Comparison of ENCODE assay signal across 8 mouse cellular contexts in genomic region chr13:97197932-97198562, GRCm38 (mm10). TPM values are rescaled to one million over a fixed set of nuclear protein-coding genes. Genes with fewer than 3 reads are reported as not detected.
A peak's percentile ranks its signal among the peaks of the same experiment; 100 is the strongest.
DNase-seq lines count a peak whose midpoint lies in the region; ATAC-seq lines count a peak whose summit lies in the region.

TSS of gene Hexb (minus strand) at chr13:97198357.

- no peaks in the 10 kb centered on the region for H3K4me1 ChIP-seq in hindbrain, embryonic 14.5 days (replicated peaks; ENCODE audit: control insufficient read depth, insufficient read depth, low read length)

- no peaks in the 10 kb centered on the region for H3K36me3 ChIP-seq in hindbrain, embryonic 14.5 days (replicated peaks; ENCODE audit: control insufficient read depth, insufficient read depth)

- H3K9ac ChIP-seq in hindbrain, embryonic 14.5 days = peak within 1 kb of the TSS; percentile 70

- H3K9me3 ChIP-seq in hindbrain, embryonic 14.5 days (ENCODE audit: control insufficient read depth, low read length) = no peaks in the 10 kb centered on the region

- H3K27ac ChIP-seq in hindbrain, embryonic 14.5 days = 0 out of 2 replicates have a peak within 1 kb of the TSS, but pooled peaks have one; percentile 35

- H3K4me2 ChIP-seq in hindbrain, embryonic 14.5 days (replicated peaks) = peak within 1 kb of the TSS; percentile 91

- ATAC-seq in hindbrain, embryonic 14.5 days (ENCODE audit: low FRiP score) = peak; percentile 87

- peak within 1 kb of the TSS; percentile 59 for H3K4me3 ChIP-seq in hindbrain, embryonic 14.5 days (replicated peaks; ENCODE audit: low read length)

- DNase-seq in WW6 (ENCODE audit: low read depth, low spot score) = peak; percentile 76
- DNase-seq in cerebellum, postnatal 36 days = peak; percentile 79 to 84
- DNase-seq in frontal cortex, postnatal 36 days (ENCODE audit: low spot score in 2 of 2) = peak; percentile 86 to 88
- peak; percentile 75 for DNase-seq in hindbrain, embryonic 14.5 days (ENCODE audit: low spot score)
- peak; percentile 82 to 90 for DNase-seq in left cerebral cortex, adult 18-20 months (ENCODE audit: low spot score in 2 of 2)
- peak; percentile 94 to 96 for DNase-seq in lung, postnatal 4 days
- DNase-seq in retina, postnatal 1 day = peak; percentile 89
- peak; percentile 91 for DNase-seq in thymus, postnatal 4 days

- no peaks in the 10 kb centered on the region for H3K27me3 ChIP-seq in hindbrain, embryonic 14.5 days (ENCODE audit: control insufficient read depth, insufficient read depth, low read length)

- WGBS in hindbrain, embryonic 14.5 days = under 1% methylated on average over 45 of the region's 45 CpGs

RNA-seq across cellular contexts. Expression of gene Hexb, which starts in this region (rescaled TPM):
- polyA plus RNA-seq in hindbrain, embryonic 14.5 days (2014; fragmentation: Nextera tagmentation; extraction: Ambion mirVana) = 45.3 and 50.7 TPM in 2 replicates
- total RNA-seq in left cerebral cortex, adult 18-20 months (2021) = 100 to 1,000 TPM in 1 of 2 experiments, 10 to 100 TPM in 1; 99.4 to 107 TPM

Comparison
In these comparisons a context has a peak if more than half of its experiments do, and no peak if none do; other contexts are left out.
1. Peak in every context shown above with its lines: DNase-seq, ATAC-seq, H3K4me3 ChIP-seq and H3K27ac ChIP-seq.